25 mouse cellular contexts compared by ENCODE assay signal in the genomic region with DNA sequence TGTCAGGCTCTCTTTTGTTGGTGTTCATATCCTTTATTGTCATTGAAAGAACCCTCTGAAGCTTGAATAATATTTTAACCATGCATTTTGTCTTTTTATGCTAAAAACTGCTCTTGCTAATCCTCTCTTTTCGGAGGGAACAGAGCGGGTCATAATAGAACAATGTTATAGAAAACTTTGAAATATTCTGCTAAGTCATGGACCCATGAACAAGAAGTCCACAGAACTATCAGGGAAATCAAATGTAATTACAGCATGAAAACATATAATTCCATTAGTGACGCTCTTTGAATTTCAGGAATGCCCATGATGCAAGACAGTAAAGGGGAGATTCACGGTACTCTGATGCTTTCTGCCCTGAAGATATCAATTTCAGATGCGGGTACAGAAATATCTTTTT.
DNase-seq lines count a peak whose midpoint lies in the region; ATAC-seq and TF ChIP-seq lines count a peak whose summit lies in the region.
"Had no signal": no experiment of that assay in that cellular context is flagged by ENCODE, and none has a peak within 500 bp of the region (broad histone marks: within the 10 kb centered on the region; RNA-seq: fewer than 3 reads in every experiment).

No protein-coding gene starts in this region.

- no peak overlapping the region for H3K4me2 ChIP-seq in embryonic facial prominence, embryonic 14.5 days (ENCODE audit: low read depth, low read length)
- no peak overlapping the region for H3K4me2 ChIP-seq in forebrain, embryonic 14.5 days (ENCODE audit: low read length)
- H3K4me2 ChIP-seq in forebrain, postnatal 0 days (ENCODE audit: low read depth), result no peak overlapping the region
- no peak overlapping the region for H3K4me2 ChIP-seq in heart, embryonic 12.5 days
- H3K4me2 ChIP-seq: embryonic facial prominence, embryonic 12.5 days; hindbrain, embryonic 12.5 days; hindbrain, embryonic 15.5 days had no signal

- H3K4me3 ChIP-seq in embryonic facial prominence, embryonic 14.5 days (ENCODE audit: low read depth, low read length), result no peak overlapping the region
- H3K4me3 ChIP-seq in embryonic facial prominence, embryonic 10.5 days, result no peak overlapping the region
- H3K4me3 ChIP-seq in forebrain, embryonic 14.5 days (ENCODE audit: low read depth, low read length), result no peak overlapping the region
- no peak overlapping the region for H3K4me3 ChIP-seq in forebrain, postnatal 0 days (ENCODE audit: low read depth, low read length)
- H3K4me3 ChIP-seq in heart, embryonic 12.5 days, result no peak overlapping the region
- H3K4me3 ChIP-seq: embryonic facial prominence, embryonic 12.5 days; erythroblast, embryonic 14.5 days; heart, embryonic 10.5 days; hindbrain, embryonic 12.5 days; hindbrain, embryonic 15.5 days had no signal

- H3K27me3 ChIP-seq in embryonic facial prominence, embryonic 14.5 days (replicated peaks; ENCODE audit: control insufficient read depth, insufficient read depth, low read length), result no peaks in the 10 kb centered on the region
- H3K27me3 ChIP-seq in embryonic facial prominence, embryonic 10.5 days (replicated peaks; ENCODE audit: low read depth, poor library complexity, severe bottlenecking), result no peaks in the 10 kb centered on the region
- no peaks in the 10 kb centered on the region for H3K27me3 ChIP-seq in forebrain, embryonic 14.5 days (replicated peaks; ENCODE audit: control insufficient read depth, insufficient read depth, low read length)
- H3K27me3 ChIP-seq in forebrain, postnatal 0 days (ENCODE audit: insufficient read depth, low read length), result no peaks in the 10 kb centered on the region
- H3K27me3 ChIP-seq in heart, embryonic 12.5 days (replicated peaks), result no peaks in the 10 kb centered on the region
- H3K27me3 ChIP-seq: CH12.LX; embryonic facial prominence, embryonic 12.5 days; hindbrain, embryonic 12.5 days; hindbrain, embryonic 15.5 days had no signal

- 0 out of 2 replicates have a peak, but pooled peaks cover 4% of the 10 kb centered on the region for H3K36me3 ChIP-seq in embryonic facial prominence, embryonic 14.5 days (ENCODE audit: control insufficient read depth, insufficient read depth, low read length)
- peaks cover 8% of the 10 kb centered on the region; the same call in 1 of the 2 replicates for H3K36me3 ChIP-seq in embryonic facial prominence, embryonic 10.5 days (replicated peaks)
- no peaks in the 10 kb centered on the region for H3K36me3 ChIP-seq in forebrain, embryonic 14.5 days (ENCODE audit: control insufficient read depth, insufficient read depth, low read length)
- H3K36me3 ChIP-seq in forebrain, postnatal 0 days (ENCODE audit: insufficient read depth), result no peaks in the 10 kb centered on the region
- no peaks in the 10 kb centered on the region for H3K36me3 ChIP-seq in heart, embryonic 12.5 days
- H3K36me3 ChIP-seq: embryonic facial prominence, embryonic 12.5 days; G1E; heart, embryonic 10.5 days; hindbrain, embryonic 12.5 days; hindbrain, embryonic 15.5 days had no signal

- no peak overlapping the region for H3K9ac ChIP-seq in embryonic facial prominence, embryonic 14.5 days (ENCODE audit: low read depth, low read length)
- H3K9ac ChIP-seq in forebrain, embryonic 14.5 days (ENCODE audit: low read length), result no peak overlapping the region
- H3K9ac ChIP-seq in forebrain, postnatal 0 days, result no peak overlapping the region
- no peak overlapping the region for H3K9ac ChIP-seq in heart, embryonic 12.5 days
- H3K9ac ChIP-seq: embryonic facial prominence, embryonic 12.5 days; hindbrain, embryonic 12.5 days; hindbrain, embryonic 15.5 days had no signal

- peak; percentile 47 for ATAC-seq in embryonic facial prominence, embryonic 14.5 days (ENCODE audit: low read depth)
- ATAC-seq in forebrain, embryonic 14.5 days, result no peak
- no peak for ATAC-seq in forebrain, postnatal 0 days
- ATAC-seq in heart, embryonic 12.5 days (ENCODE audit: insufficient number of reproducible peaks, low FRiP score), result no peak
- ATAC-seq: intestine, postnatal 0 days had no signal

- peaks cover 5% of the 10 kb centered on the region; the same call in 1 of the 2 replicates for H3K4me1 ChIP-seq in embryonic facial prominence, embryonic 14.5 days (ENCODE audit: control insufficient read depth, insufficient read depth, low read length)
- 0 out of 2 replicates have a peak, but pooled peaks cover 7% of the 10 kb centered on the region for H3K4me1 ChIP-seq in embryonic facial prominence, embryonic 10.5 days
- H3K4me1 ChIP-seq in forebrain, embryonic 14.5 days (ENCODE audit: control insufficient read depth, insufficient read depth, low read length), result peaks cover 3% of the 10 kb centered on the region; the same call in 1 of the 2 replicates
- H3K4me1 ChIP-seq in forebrain, postnatal 0 days (ENCODE audit: insufficient read depth), result no peaks in the 10 kb centered on the region
- H3K4me1 ChIP-seq in heart, embryonic 12.5 days (replicated peaks), result no peaks in the 10 kb centered on the region
- H3K4me1 ChIP-seq: embryonic facial prominence, embryonic 12.5 days; heart, embryonic 10.5 days; hindbrain, embryonic 12.5 days; hindbrain, embryonic 15.5 days had no signal

- TF ChIP-seq CTCF in forebrain, postnatal 0 days (IDR thresholded peaks at IDR 0.05; ENCODE audit: low read depth), result no peak

- no peaks in the 10 kb centered on the region for H3K9me3 ChIP-seq in embryonic facial prominence, embryonic 14.5 days (ENCODE audit: control insufficient read depth, low read length)
- H3K9me3 ChIP-seq in embryonic facial prominence, embryonic 10.5 days, result no peaks in the 10 kb centered on the region
- no peaks in the 10 kb centered on the region for H3K9me3 ChIP-seq in forebrain, embryonic 14.5 days (replicated peaks; ENCODE audit: control insufficient read depth, low read length)
- H3K9me3 ChIP-seq in forebrain, postnatal 0 days (ENCODE audit: low read length), result no peaks in the 10 kb centered on the region
- no peaks in the 10 kb centered on the region for H3K9me3 ChIP-seq in heart, embryonic 12.5 days (replicated peaks)
- H3K9me3 ChIP-seq: embryonic facial prominence, embryonic 12.5 days; G1E; heart, embryonic 10.5 days; hindbrain, embryonic 12.5 days; hindbrain, embryonic 15.5 days had no signal

- peak; percentile 42 for DNase-seq in embryonic facial prominence, embryonic 14.5 days (ENCODE audit: low spot score)
- DNase-seq in embryonic facial prominence, embryonic 10.5 days (ENCODE audit: low spot score), result no peak
- DNase-seq in forebrain, embryonic 14.5 days (ENCODE audit: low spot score), result peak; percentile 8
- no peak for DNase-seq in forebrain, postnatal 0 days
- peak; percentile 79 for DNase-seq in Muller cell, postnatal 12 days (ENCODE audit: inconsistent ontology term)
- DNase-seq in retina, postnatal 1 day, result peak; percentile 79
- DNase-seq: adrenal gland, adult 2 months; adrenal gland, postnatal 14 days; B cell, adult 2 months; cerebellum, adult 11 months; cerebellum, adult 2 months; cerebellum, adult 9-11 months; cerebellum, postnatal 25 days; embryo, embryonic 11 days; gastrocnemius, postnatal 25 days; heart, adult 18-20 months had no signal

- whole genome bisulfite sequencing in embryonic facial prominence, embryonic 14.5 days, result 59% methylated on average over 5 of the region's 5 CpGs
- WGBS in embryonic facial prominence, embryonic 10.5 days, result 67% methylated on average over 5 of the region's 5 CpGs
- WGBS in forebrain, embryonic 14.5 days, result 11% methylated on average over 5 of the region's 5 CpGs
- 26% methylated on average over 5 of the region's 5 CpGs for WGBS in forebrain, postnatal 0 days
- WGBS in heart, embryonic 12.5 days, result 84% methylated on average over 5 of the region's 5 CpGs

- H3K27ac ChIP-seq in embryonic facial prominence, embryonic 14.5 days (replicated peaks; ENCODE audit: low read depth, low read length), result no peak overlapping the region
- no peak overlapping the region for H3K27ac ChIP-seq in embryonic facial prominence, embryonic 10.5 days (replicated peaks)
- no peak overlapping the region for H3K27ac ChIP-seq in forebrain, embryonic 14.5 days (ENCODE audit: low read depth, low read length)
- no peak overlapping the region for H3K27ac ChIP-seq in forebrain, postnatal 0 days (ENCODE audit: low read depth, low read length)
- no peak overlapping the region for H3K27ac ChIP-seq in heart, embryonic 12.5 days (ENCODE audit: poor library complexity, severe bottlenecking)
- H3K27ac ChIP-seq: embryonic facial prominence, embryonic 12.5 days; heart, embryonic 10.5 days; hindbrain, embryonic 12.5 days; hindbrain, embryonic 15.5 days had no signal

Comparison
In these comparisons a context has a peak if more than half of its experiments do, and no peak if none do; other contexts are left out.
1. DNase-seq: peak in embryonic facial prominence, embryonic 14.5 days (single experiment), forebrain, embryonic 14.5 days (single experiment), Muller cell, postnatal 12 days (single experiment) and retina, postnatal 1 day (single experiment); none in embryonic facial prominence, embryonic 10.5 days (single experiment) and forebrain, postnatal 0 days (single experiment).